Comparison of ENCODE assay signal across 7 mouse cellular contexts in genomic region chr5:151232576-151233299, GRCm38 (mm10). TPM values are rescaled to one million over a fixed set of nuclear protein-coding genes. Genes with fewer than 3 reads are reported as not detected.
DNase-seq lines count a peak whose midpoint lies in the region; ATAC-seq and TF ChIP-seq lines count a peak whose summit lies in the region.

No protein-coding gene starts in this region.

- peak overlapping the region; percentile 73 for H3K4me2 ChIP-seq in lung, embryonic 16.5 days (ENCODE audit: low read depth, low read length)
- peak overlapping the region; percentile 99 for H3K4me2 ChIP-seq in forebrain, embryonic 15.5 days (replicated peaks)
- H3K4me2 ChIP-seq in liver, embryonic 12.5 days = peak overlapping the region; percentile 72
- H3K4me2 ChIP-seq in stomach, postnatal 0 days (replicated peaks; ENCODE audit: low read depth) = peak overlapping the region; percentile 96

- intact Hi-C loops in left cerebral cortex, postnatal 10 days (cut with DNase I) = loop anchor here (5.0 kb wide), 1 partner anchor 80 kb away; no protein-coding TSS in a partner anchor

- no peak for DNase-seq in lung, postnatal 14 days
- peak; percentile 33 for DNase-seq in stomach, postnatal 0 days (ENCODE audit: low spot score)
- DNase-seq in adrenal gland, adult 18-20 months (ENCODE audit: low spot score in 2 of 2) = no peak
- no peak for DNase-seq in left cerebral cortex, postnatal 10 days (ENCODE audit: extremely low spot score in 1 of 2, low spot score in 2 of 2)

- TF ChIP-seq CTCF in stomach, postnatal 0 days (IDR thresholded peaks at IDR 0.05; ENCODE audit: low read depth) = no peak

- 16% methylated on average over 13 of the region's 13 CpGs for WGBS in lung, embryonic 16.5 days
- 22% methylated on average over 13 of the region's 13 CpGs for WGBS in forebrain, embryonic 15.5 days
- 26% methylated on average over 12 of the region's 13 CpGs for WGBS in liver, embryonic 12.5 days (ENCODE audit: insufficient replicate concordance)
- 36% methylated on average over 11 of the region's 13 CpGs for WGBS in stomach, postnatal 0 days

- H3K4me3 ChIP-seq in lung, embryonic 16.5 days (ENCODE audit: low read length) = peak overlapping the region; percentile 65
- H3K4me3 ChIP-seq in forebrain, embryonic 15.5 days = peak overlapping the region; percentile 57
- H3K4me3 ChIP-seq in liver, embryonic 12.5 days = peak overlapping the region; percentile 49
- peak overlapping the region; percentile 62 for H3K4me3 ChIP-seq in stomach, postnatal 0 days (ENCODE audit: low read depth, low read length)

- H3K9me3 ChIP-seq in lung, embryonic 16.5 days (ENCODE audit: control insufficient read depth, low read length) = no peaks in the 10 kb centered on the region
- no peaks in the 10 kb centered on the region for H3K9me3 ChIP-seq in forebrain, embryonic 15.5 days
- H3K9me3 ChIP-seq in liver, embryonic 12.5 days (replicated peaks) = no peaks in the 10 kb centered on the region
- H3K9me3 ChIP-seq in stomach, postnatal 0 days (ENCODE audit: control insufficient read depth, low read length) = no peaks in the 10 kb centered on the region

- peaks cover 13% of the 10 kb centered on the region for H3K4me1 ChIP-seq in lung, embryonic 16.5 days (replicated peaks; ENCODE audit: control insufficient read depth, insufficient read depth, low read length)
- H3K4me1 ChIP-seq in forebrain, embryonic 15.5 days = peaks cover 17% of the 10 kb centered on the region
- H3K4me1 ChIP-seq in liver, embryonic 12.5 days = no peaks in the 10 kb centered on the region; the same call in 1 of the 2 replicates
- 0 out of 2 replicates have a peak, but pooled peaks cover 3% of the 10 kb centered on the region for H3K4me1 ChIP-seq in stomach, postnatal 0 days (replicated peaks; ENCODE audit: control insufficient read depth, insufficient read depth)

- H3K27me3 ChIP-seq in lung, embryonic 16.5 days (ENCODE audit: control insufficient read depth, insufficient read depth, low read depth, low read length) = no peaks in the 10 kb centered on the region
- peaks cover 2% of the 10 kb centered on the region; the same call in 1 of the 2 replicates for H3K27me3 ChIP-seq in forebrain, embryonic 15.5 days
- peaks cover 33% of the 10 kb centered on the region for H3K27me3 ChIP-seq in liver, embryonic 12.5 days (replicated peaks)
- H3K27me3 ChIP-seq in stomach, postnatal 0 days (ENCODE audit: control insufficient read depth, insufficient read depth, low read length) = no peaks in the 10 kb centered on the region

- H3K27ac ChIP-seq in lung, embryonic 16.5 days (ENCODE audit: low read length) = no peak overlapping the region
- H3K27ac ChIP-seq in forebrain, embryonic 15.5 days (replicated peaks) = no peak overlapping the region
- no peak overlapping the region for H3K27ac ChIP-seq in liver, embryonic 12.5 days
- no peak overlapping the region for H3K27ac ChIP-seq in stomach, postnatal 0 days (replicated peaks)

- TF ChIP-seq EP300 in stomach, postnatal 0 days (optimal IDR thresholded peaks at IDR 0.05) = no peak

- ATAC-seq in lung, embryonic 16.5 days (ENCODE audit: low read depth) = no peak
- peak; percentile 17; the same call in 1 of the 2 replicates for ATAC-seq in forebrain, embryonic 15.5 days (replicated peaks)
- no peak for ATAC-seq in liver, embryonic 12.5 days
- 0 out of 2 replicates have a peak, but pooled peaks have one; percentile 17 for ATAC-seq in stomach, postnatal 0 days (ENCODE audit: low FRiP score, low TSS enrichment)

- no peaks in the 10 kb centered on the region for H3K36me3 ChIP-seq in lung, embryonic 16.5 days (ENCODE audit: control insufficient read depth, insufficient read depth, low read length)
- H3K36me3 ChIP-seq in forebrain, embryonic 15.5 days = no peaks in the 10 kb centered on the region
- no peaks in the 10 kb centered on the region for H3K36me3 ChIP-seq in liver, embryonic 12.5 days
- H3K36me3 ChIP-seq in stomach, postnatal 0 days (ENCODE audit: control insufficient read depth, insufficient read depth, low read length) = no peaks in the 10 kb centered on the region

- peak overlapping the region; percentile 80 for H3K9ac ChIP-seq in lung, embryonic 16.5 days (ENCODE audit: low read length)
- H3K9ac ChIP-seq in forebrain, embryonic 15.5 days (replicated peaks) = 0 out of 2 replicates have a peak overlapping the region, but pooled peaks have one; percentile 54
- H3K9ac ChIP-seq in liver, embryonic 12.5 days = no peak overlapping the region
- peak overlapping the region; percentile 79 for H3K9ac ChIP-seq in stomach, postnatal 0 days (ENCODE audit: low read length)

RNA-seq across cellular contexts. Expression of gene Stard13, which starts 0.9 kb away (rescaled TPM):
- 20.6 and 21.4 TPM in 2 replicates for polyA plus RNA-seq in lung, embryonic 16.5 days (2015; fragmentation: Nextera tagmentation; extraction: Ambion mirVana)
- polyA plus RNA-seq in forebrain, embryonic 15.5 days (2015; fragmentation: Nextera tagmentation; extraction: Ambion mirVana) = 2.9 and 4.0 TPM in 2 replicates
- 1.3 and 1.7 TPM in 2 replicates for polyA plus RNA-seq in liver, embryonic 12.5 days (2016; fragmentation: Nextera tagmentation; extraction: Ambion mirVana)
- 4.9 and 6.1 TPM in 2 replicates for polyA plus RNA-seq in stomach, postnatal 0 days (2015; fragmentation: Nextera tagmentation; extraction: Ambion mirVana)
- 10 to 100 TPM in 1 of 2 experiments, 1 to 10 TPM in 1; 8.9 to 14.4 TPM for total RNA-seq in adrenal gland, adult 18-20 months (2021)
- total RNA-seq in left cerebral cortex, postnatal 10 days (2021) = 10 to 100 TPM in 1 of 2 experiments, 1 to 10 TPM in 1; 9.8 to 10.7 TPM

Comparison
In these comparisons a context has a peak if more than half of its experiments do, and no peak if none do; other contexts are left out.
1. ATAC-seq: peak in forebrain, embryonic 15.5 days (single experiment) and stomach, postnatal 0 days (single experiment); none in lung, embryonic 16.5 days (single experiment) and liver, embryonic 12.5 days (single experiment).
2. Peak in every context shown above with its lines, with median percentiles within 50 percentile points of each other: H3K4me2 ChIP-seq and H3K4me3 ChIP-seq.